Mouse (Mus musculus) erythroblast, adult 5-6 weeks (primary cell): ENCODE data around the gene Vmn1r58. TPM values are rescaled to one million over a fixed set of nuclear protein-coding genes. Genes with fewer than 3 reads are reported as not detected.
"Not testable (repeated sequence)": the region's sequence is repeated elsewhere in the genome, so short reads cannot be mapped to it uniquely, and the experiment has no call there.

Experiments
- ATAC-seq: replicated peaks from 2 replicates; pipeline ENCODE4 v1.8.0; 2016; ENCODE audit warnings: moderate number of reproducible peaks, mild to moderate bottlenecking, moderate TSS enrichment, inconsistent platforms; ENCODE audit not compliant: poor library complexity, low FRiP score, severe bottlenecking
- total RNA-seq, 2 experiments: library from RNA; stranded (forward) in 1 of 2; stranded (reverse) in 1 of 2; fragments of 150-400 nt in 1 of 2; fragments of 200-764, 138-1000 nt in 1 of 2; gene quantifications; 2 replicates each; pipeline versions ENCODE4 v1.2.3 to v1.2.4; 2015 to 2017; ENCODE audit warnings: low replicate concordance in 2 of 2

Vmn1r58 gene
- total RNA-seq (2015; ENCODE audit: low replicate concordance) (not detected in 2 replicates), total RNA-seq (2017; ENCODE audit: low replicate concordance) (not detected in 2 replicates)

DNA sequence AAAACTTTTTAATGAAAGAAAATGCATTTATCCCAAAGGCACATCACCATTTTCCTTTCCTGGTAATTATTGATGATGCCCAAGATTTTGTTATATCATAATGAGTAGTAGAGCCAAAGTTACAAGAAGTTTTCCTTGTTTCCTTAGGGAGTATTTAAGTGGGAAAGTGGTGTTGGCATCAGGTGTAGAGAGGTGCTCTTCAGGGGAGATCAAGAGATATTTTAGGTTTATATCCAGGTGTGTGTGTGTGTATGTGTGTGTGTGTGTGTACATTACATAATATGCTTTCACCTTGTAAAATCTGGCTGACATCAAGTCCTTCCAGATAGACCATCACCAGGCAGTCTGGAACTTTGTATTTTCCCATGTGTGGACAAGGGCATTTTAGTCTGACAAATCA, at the start of gene Vmn1r58:
Gene Vmn1r58, minus strand, starts transcription at position 101 of the 400 bp plus-strand sequence.
- not testable (repeated sequence) for ATAC-seq

DNA sequence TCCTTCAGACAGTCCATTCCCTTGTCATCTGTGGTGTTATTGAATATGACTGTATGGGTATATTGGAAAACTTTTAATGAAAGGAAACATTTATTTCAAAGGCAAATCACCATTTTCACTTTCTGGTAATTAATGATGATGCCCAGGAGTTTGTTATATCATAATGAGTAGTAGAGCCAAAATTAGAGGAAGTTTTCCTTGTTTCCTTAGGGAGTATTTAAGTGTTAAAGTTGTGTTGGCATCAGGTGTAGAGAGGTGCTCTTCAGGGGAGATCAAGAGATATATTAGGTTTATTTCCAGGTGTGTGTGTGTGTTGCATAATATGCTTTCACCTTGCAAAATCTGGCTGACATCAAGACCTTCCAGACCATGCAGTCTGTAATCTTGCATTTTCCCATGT, 43.5 kb upstream of the Vmn1r58 start, which contains the start of gene Vmn1r59:
Gene Vmn1r59, minus strand, starts transcription at position 101 of the 400 bp plus-strand sequence.
- no peak for ATAC-seq

- ATAC-seq, result not testable (repeated sequence)
Observed at GRCm38 (mm10) chr7:5454011-5454410, 40.8 kb upstream of the Vmn1r58 start.

- ATAC-seq, result no peak
Observed at GRCm38 (mm10) chr7:5448627-5449026, 35.4 kb upstream of the Vmn1r58 start.

DNA sequence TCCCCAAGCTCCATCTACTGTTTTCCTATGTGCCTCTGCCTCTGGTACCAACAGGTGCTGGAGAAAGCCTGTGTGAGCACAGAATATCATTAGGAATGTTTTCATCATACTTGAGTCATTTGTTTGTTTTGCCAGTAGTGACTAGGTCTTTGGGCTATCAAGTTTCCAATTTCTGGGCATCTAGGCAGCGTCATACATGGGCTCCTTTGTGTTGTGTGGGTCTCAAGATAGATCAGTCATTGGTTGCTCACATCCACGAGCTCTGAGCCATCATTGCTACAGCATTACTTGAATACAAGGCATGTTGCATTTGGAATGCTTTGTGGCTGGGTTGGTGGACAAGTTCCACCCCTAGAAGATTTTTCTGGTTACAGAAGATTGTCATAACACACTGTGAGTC, 7.0 kb downstream of the Vmn1r58 start:
- ATAC-seq, result no peak

DNA sequence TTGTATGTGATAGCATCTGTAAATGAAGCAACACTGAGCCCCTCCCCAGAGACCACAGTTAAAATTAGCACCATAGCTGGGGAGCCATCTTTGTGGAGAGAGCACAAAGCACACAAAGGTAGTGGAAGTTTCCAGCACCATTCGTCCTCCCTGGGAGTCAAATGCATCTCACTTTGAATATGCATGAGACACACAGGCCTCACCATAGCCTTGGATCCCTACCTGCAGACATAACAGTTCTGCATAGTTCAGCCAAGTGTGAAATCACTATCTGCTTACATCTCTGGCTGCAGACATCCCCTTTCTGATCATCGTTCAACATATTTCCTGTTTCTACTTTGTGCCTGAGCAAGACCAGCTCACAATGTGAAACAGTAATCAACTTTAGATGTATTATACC, 46.5 kb downstream of the Vmn1r58 start:
- ATAC-seq, result no peak

- ATAC-seq, result no peak
Observed at GRCm38 (mm10) chr7:5363599-5363998, 49.6 kb downstream of the Vmn1r58 start.

Other genes starting within 250 kb of the Vmn1r58 start
- gene Vmn1r56, start 216.6 kb downstream of the Vmn1r58 start, total RNA-seq (2015; ENCODE audit: low replicate concordance), result not detected in 2 replicates
- gene Vmn1r56, start 216.6 kb downstream of the Vmn1r58 start, total RNA-seq (2017; ENCODE audit: low replicate concordance), result not detected in 2 replicates
- not detected in 2 replicates for gene Vmn1r57, start 194.9 kb downstream of the Vmn1r58 start, total RNA-seq (2015; ENCODE audit: low replicate concordance)
- not detected in 2 replicates for gene Vmn1r57, start 194.9 kb downstream of the Vmn1r58 start, total RNA-seq (2017; ENCODE audit: low replicate concordance)
- not detected in 2 replicates for gene Gm5065, start 62.9 kb downstream of the Vmn1r58 start, total RNA-seq (2015; ENCODE audit: low replicate concordance)
- not detected in 2 replicates for gene Gm5065, start 62.9 kb downstream of the Vmn1r58 start, total RNA-seq (2017; ENCODE audit: low replicate concordance)
- not detected in 2 replicates for gene Nlrp2, start 62.4 kb downstream of the Vmn1r58 start, total RNA-seq (2015; ENCODE audit: low replicate concordance)
- not detected in 2 replicates for gene Nlrp2, start 62.4 kb downstream of the Vmn1r58 start, total RNA-seq (2017; ENCODE audit: low replicate concordance)
- gene Vmn1r59, start 43.4 kb upstream of the Vmn1r58 start, total RNA-seq (2015; ENCODE audit: low replicate concordance), result not detected in 2 replicates
- not detected in 2 replicates for gene Vmn1r59, start 43.4 kb upstream of the Vmn1r58 start, total RNA-seq (2017; ENCODE audit: low replicate concordance)
- not detected in 2 replicates for gene Vmn2r28, start 80.6 kb upstream of the Vmn1r58 start, total RNA-seq (2015; ENCODE audit: low replicate concordance)
- not detected in 2 replicates for gene Vmn2r28, start 80.6 kb upstream of the Vmn1r58 start, total RNA-seq (2017; ENCODE audit: low replicate concordance)
- gene Vmn1r60, start 133.9 kb upstream of the Vmn1r58 start, total RNA-seq (2015; ENCODE audit: low replicate concordance), result not detected in 2 replicates
- not detected in 2 replicates for gene Vmn1r60, start 133.9 kb upstream of the Vmn1r58 start, total RNA-seq (2017; ENCODE audit: low replicate concordance)
- gene Vmn1r61, start 199.9 kb upstream of the Vmn1r58 start, total RNA-seq (2015; ENCODE audit: low replicate concordance), result not detected in 2 replicates
- gene Vmn1r61, start 199.9 kb upstream of the Vmn1r58 start, total RNA-seq (2017; ENCODE audit: low replicate concordance), result not detected in 2 replicates